Mouse (Mus musculus) erythroblast, embryonic 14.5 days (primary cell): ENCODE measurements around the gene Nmrk1.

Experiments
- GATA1 ChIP-seq: IDR thresholded peaks from 2 replicates; pipeline ENCODE4 v1.6.1; 2012; ENCODE audit warnings: low read length, inconsistent platforms, mixed read lengths
- TAL1 ChIP-seq: IDR thresholded peaks from 3 replicates; pipeline ENCODE4 v1.6.1; 2012; ENCODE audit warnings: low read length, inconsistent platforms, mixed read lengths

- TF ChIP-seq GATA1 (no peak), TAL1 (no peak)
These were observed 63.4 kb downstream of the Nmrk1 start for GRCm38 (mm10) chr19:18695116-18695515.
